Mouse (Mus musculus) cerebellum, adult 9-11 months (tissue): ENCODE data around the gene Vta1.

Experiments
- DNase-seq: peaks from one replicate; pipeline ENCODE4 v3.0.0; 2022

The Vta1 gene

DNA sequence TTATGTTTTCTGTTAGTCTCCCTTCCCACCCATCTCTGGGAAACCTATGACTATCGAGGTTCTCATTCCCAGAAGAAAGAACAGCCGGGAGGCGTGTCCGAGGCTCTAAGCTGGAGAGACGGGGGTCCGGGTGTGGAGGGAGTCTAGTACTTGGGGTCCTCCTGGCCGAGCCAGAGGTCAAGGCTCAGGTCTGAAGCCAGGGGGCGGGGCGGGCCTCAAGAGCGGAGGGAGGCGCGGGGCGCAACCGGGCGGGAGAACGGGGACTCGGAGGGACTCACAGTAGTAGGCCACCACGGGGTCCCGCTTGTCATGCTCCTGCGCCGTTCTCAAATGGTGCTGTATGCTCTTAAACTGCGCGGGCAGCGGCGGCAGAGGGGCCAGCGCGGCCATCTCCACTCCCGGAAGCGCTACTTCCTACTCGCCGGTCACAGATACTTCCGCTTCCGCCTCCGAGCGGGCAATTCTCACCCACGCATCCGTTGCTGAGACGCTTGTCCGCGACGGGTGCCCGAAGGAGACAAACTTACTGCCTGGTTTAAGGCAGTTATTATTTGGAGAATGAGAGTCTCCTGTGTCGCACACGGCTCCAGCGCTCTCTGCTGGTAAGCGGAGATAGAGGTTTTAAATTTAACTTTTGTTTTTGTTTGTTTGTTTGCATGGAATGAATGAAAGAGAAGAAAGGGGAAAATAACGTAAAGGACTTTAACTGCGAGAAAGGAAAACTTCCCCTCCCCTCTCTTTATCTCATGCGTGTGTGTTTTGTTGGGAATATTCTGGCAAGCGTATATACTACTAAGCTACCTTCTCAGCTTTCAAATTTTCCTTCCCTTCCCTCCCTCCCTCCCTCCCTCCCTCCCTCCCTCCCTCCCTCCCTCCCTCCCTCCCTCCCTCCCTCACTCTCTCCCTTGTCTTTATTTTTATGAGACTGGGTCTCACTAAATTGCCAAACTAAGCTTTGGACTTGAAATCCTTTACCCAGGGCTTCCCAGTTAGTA is at the start of gene Vta1, which contains the start of gene Nmbr:
TSS of gene Vta1 (minus strand) at position 489 of the 995 bp plus-strand sequence.
TSS of gene Nmbr (plus strand) at position 520 of the 995 bp plus-strand sequence.
- peak; percentile 98 for DNase-seq

DNA sequence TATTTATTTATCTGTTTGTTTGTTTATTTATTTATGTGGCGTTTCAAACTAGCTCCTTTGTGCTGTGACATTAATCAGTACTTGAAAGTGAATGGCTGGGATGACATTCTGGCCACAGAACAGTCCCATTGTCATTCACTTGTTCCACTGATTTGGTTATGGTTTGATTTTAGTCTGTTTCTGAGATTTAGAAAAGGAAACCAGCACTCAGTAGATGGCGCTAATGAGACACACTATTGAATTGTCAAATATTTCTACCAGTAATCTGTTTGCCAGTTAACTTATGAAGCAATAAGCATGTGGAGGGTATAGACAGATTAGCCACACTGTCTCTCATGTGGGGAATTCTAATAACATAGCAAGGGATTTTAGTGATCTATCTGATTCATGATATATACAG is 28.9 kb upstream of the Vta1 start:
- no peak for DNase-seq

GRCm38 (mm10) chr10:14725671-14726070 is 20.3 kb upstream of the Vta1 start:
- no peak for DNase-seq

DNA sequence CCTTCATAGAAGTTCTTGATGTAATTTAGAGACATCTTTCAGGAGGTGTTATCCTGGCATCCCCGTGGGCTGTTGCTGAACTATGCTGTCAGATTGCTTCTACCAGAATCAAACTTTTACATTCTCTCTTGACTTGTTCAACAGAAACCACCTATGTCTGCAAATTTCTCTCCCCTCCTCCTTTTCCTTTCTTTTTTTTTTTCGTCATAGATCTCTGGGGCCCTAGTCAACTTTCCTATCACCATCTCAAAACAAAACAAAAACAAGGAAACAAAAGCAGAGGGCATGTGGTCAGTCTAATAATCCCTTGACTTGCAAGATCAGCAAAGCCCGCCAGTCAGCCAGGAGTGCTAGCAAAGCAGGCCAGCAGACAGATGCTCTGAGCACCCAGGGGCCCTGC is 12.8 kb upstream of the Vta1 start, which contains the start of gene Gje1:
TSS of gene Gje1 (minus strand) at position 101 of the 400 bp plus-strand sequence.
- DNase-seq, result no peak

DNA sequence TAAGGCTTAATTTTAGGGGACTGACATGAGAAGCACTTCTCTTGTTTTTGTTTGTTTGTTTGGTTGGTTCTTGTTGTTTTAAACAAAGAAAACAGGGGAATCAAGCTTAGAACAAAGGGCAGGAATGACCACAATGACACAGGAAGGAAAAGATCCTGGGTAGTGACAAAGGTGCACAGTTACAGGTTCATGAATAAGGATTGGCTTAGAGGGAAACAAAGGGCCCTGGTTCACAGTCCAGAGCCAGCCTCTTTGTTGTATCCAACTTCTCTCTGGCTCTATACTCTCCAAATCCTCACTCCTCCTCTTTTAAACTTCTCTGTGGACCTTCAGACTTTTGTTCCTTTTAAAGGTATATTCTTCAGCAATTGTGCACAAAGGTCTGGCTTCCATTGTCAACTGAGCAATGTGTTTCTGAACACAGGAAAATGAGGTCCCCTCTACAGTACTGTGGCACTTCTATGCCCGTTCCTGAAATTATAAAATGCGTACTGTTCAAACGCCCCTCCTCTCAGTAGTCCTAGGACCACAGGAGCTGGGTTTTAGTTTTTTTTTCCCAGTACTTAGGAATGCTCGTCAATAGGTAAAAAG is 1.4 kb downstream of the Vta1 start:
- no peak for DNase-seq

DNA sequence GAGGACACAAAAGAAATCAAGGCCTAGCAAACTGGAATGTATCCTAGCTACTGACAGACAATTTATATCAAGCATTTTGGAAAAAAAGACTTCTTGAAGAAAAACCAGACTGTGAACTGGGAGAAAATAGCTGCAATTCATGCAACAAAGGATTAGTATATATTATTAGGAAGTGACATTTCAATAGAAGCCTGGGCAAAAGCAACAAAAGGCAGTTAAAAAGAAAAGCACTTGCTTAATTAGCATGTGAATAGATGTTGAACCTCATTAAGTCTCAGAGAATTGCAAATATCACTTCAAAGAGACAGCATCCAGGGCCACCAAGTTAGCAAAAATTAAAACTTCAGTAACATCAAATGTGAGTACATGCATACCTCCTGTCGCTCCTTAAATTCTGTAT is 2.1 kb downstream of the Vta1 start:
- DNase-seq, result no peak

GRCm38 (mm10) chr10:14690349-14690748 is 15.0 kb downstream of the Vta1 start:
- DNase-seq, result no peak

DNA sequence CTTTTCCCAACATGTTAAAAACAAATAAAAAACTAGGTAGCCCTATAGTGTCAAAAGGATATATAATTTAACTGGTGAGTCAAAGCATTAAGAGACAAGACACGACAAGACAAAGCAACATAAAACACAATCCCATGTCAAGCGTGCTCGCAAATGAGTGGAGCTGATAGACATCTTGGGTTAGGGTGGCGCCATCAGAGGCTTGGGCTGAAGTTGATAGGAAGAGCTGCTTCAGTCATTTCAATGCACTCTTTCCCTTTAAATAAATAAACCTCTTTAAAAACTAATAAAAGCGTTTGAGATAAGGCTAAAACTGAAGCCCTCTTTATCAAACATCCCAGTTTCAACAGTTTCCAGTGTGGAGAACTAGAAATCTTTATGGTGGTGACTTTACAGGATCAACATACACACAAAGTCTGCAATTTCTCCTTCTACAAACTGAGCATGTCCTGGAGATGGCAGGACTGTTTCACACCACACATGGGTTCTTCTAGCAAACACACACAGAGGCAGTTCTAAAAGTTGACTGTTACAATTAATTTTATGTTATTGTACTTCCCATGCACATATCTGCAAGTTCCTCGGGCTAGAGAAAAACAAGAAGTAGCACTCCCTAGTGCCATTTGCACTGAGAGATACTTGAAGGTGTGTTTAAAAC is 16.4 kb downstream of the Vta1 start:
- no peak for DNase-seq

GRCm38 (mm10) chr10:14685663-14686062 is 19.7 kb downstream of the Vta1 start:
- DNase-seq, result no peak

DNA sequence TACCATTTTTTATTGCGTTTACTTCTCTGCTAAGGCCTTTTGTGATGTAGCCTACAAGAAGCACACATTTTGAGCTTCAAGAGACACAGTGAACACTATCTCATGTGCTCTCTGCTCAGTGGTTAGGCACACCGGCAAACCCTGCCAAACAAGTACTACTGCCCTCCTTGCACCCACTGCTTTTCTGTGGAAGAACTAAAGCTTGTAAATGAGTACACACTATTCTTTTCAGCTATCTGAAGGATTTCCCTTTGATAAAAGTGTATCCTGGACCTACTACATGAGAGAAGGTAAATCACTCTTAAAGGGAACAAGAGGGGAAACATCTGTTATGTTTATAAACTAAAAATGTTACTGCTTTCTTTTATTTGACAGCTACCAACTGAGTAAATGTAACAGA is 39.2 kb downstream of the Vta1 start:
- no peak for DNase-seq

- no peak for DNase-seq
Observed at GRCm38 (mm10) chr10:14660875-14661274, 44.5 kb downstream of the Vta1 start.

DNA sequence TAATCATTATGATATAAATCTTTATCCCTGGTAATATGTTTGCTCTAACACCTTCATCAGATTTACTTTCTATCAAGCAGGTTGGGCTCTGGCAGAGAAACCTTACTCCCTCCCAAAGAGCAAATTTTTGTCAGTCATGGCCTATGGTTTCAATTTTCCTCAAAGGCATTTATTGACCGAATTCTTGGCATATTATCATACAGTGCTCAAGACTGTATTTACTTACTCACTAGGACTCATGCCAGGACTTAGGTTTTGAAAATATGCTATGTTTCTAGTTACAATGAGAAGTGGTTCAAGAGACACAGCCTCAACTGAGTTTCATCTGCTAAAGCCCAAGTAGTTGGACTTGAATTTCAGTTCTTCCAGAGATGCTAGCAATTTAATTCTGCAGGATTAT is 65.7 kb downstream of the Vta1 start:
- no peak for DNase-seq

GRCm38 (mm10) chr10:14639043-14639442 is 66.3 kb downstream of the Vta1 start:
- no peak for DNase-seq

DNA sequence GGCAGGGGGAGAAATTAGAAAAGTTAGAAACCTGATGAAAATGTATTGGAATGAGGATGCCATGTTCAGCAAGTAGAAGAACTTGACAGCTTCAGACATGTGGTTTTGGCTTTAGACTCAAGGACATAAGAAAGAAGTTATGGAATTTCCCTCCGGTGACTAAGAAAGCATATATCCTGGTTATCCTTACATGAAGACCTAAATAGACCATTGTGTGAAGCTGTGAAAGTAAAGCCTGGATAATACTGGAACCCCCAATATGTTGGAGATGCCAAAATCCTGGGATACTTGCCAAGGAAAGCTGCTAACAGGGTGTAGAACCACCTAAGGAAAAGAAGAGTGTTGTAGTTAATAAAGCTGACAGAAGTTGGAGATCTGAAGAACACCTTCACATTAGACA is 79.7 kb downstream of the Vta1 start:
- DNase-seq, result no peak

DNA sequence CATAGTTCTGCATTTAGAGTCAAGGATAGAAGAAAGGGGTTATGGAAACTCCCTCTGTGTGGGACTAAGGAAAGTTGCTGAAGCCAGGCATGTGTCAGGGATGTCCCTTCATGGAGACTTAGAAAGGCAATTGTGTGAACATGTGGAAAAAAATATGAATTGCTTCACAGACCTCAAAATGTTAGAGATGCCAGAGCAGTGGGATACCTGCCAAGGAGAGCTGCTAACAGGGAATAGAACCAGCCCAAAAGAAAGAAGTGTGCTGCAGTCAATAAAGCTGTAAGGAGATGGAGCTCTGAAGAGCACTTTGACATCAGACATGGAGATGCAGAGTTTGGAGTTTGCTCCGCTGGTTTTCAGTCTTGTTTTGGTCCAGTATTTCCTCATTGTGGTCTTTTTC is 86.2 kb downstream of the Vta1 start:
- no peak for DNase-seq

GRCm38 (mm10) chr10:14618301-14618700 is 87.1 kb downstream of the Vta1 start:
- DNase-seq, result no peak

DNA sequence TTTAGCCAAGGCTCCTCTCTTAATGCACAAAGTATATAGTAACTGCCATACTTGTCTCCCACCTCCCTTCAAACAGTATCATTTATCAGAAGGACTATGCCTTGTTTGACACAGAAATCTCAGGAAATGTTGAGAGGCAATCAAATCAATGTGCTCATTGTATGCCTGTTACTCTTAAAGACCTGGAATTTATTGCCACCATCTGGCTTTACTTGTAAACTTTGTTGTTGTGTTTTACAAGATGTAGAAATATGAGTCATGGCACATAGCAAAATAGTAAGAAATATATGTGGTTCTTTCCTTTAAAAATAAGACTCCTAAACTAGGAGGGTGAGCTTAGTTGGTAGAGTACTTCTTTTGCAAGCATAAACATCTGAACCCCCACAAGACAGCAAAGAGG is 89.9 kb downstream of the Vta1 start:
- no peak for DNase-seq

DNA sequence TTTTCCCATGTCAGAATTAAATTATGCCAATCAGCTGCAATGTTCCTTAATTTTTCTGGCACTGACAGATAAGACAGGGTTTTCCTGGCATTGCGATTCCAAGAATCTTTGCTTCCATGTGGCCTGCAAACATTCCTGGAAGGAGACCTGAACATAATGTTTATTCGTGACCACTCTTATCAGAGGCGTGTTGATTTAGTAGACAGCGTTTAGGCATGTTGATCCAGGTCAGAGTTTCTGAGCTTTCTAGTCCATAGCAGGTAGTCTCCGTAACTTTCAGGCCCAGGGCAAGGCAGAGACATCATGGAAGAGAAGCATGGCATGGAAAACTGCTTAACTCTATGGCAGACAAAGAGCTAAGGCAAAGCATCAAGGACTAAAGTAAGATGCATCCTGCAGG is 97.8 kb downstream of the Vta1 start:
- DNase-seq, result no peak
